Mouse (Mus musculus) NIH3T3 (cell line): ENCODE measurements around the gene Fam110a.

ENCODE experiments used
- DNase-seq: peaks from one replicate; pipeline ENCODE4 v3.0.0-alpha.2; 2012; ENCODE audit warnings: low read depth

Fam110a gene

DNA sequence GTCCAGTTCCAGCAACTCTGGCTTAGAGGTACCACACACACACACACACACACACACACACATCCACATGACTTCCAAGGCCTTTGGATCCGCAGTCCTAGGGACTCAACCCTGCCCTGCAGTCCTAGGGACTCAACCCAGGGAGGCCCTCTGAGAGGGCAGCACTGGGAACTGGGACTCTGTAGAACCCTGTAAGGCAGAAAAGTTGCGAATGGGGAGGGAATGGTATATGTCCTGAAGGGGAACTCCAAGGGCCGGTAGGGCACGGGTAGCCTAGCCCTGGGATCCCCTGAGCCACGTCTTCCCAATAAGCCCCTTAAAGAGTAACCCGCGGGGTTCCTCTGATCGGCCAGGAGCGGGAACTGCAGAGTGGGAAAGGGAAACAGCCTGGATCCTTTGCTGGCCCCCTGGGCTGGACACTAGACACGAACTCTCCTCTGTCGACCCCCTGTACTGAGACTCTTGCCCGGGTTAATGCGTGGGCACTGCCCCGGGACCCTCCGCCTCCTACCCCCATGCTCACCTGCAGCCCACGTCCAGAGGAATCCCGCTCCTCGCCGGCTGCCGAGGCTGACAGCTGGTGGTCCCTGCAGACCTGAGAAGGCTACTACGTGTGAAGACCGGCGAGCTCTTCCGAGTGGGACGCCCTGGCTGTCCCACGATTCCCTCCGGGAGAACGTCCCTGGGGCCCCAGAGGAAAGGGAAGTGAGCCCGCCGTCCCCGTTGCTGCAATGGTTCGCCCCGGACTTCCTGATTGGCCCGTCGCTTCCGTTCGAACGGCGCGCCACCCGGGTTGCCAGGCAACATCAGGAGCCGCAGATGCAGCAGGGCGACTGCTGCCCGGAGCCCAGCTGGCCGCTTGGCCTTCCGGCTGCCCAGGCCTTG lies at the start of gene Fam110a:
TSS of gene Fam110a (minus strand) at position 750 of the 885 bp plus-strand sequence.
- DNase-seq, result peak; percentile 95

DNA sequence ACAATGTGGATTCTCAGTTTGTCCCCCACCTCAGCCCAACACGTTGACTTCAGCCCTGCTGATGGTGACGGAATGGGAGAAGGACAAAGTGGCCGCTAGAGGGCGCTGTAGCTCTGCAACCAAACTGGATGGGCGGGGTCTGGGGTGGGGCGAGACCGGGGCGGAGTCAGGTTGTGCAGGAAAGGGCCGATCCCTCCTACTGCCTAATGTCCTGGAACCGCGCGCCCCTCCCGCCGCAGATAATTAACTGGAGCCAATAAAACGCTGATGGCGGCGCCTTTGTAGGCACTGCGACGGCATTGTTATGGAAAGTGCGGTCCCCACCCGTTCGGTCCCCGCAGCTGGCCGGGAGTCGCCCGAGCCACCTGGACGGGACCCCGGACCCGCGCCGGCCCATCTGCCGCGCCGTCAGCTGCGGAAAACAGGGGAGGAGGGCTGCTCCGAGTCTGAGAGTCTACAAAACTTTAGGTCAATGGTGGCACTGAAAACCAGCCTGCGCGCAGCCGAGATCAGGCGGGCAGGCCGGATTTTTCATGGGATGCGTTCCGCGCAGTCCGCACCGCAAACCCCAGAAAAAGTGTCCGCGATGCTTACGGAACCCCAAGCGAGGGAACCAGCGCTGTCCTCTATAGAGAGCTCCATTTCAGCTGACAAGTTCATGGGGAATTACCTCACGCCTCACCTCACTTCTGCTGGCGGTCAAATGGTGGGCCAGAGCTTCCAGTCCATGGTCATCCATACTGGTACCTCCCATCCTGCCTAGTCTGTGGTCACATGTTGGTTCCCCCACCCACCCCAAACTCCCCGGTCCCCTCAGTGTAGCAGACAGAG lies 49.4 kb upstream of the Fam110a start:
- peak; percentile 90 for DNase-seq

DNA sequence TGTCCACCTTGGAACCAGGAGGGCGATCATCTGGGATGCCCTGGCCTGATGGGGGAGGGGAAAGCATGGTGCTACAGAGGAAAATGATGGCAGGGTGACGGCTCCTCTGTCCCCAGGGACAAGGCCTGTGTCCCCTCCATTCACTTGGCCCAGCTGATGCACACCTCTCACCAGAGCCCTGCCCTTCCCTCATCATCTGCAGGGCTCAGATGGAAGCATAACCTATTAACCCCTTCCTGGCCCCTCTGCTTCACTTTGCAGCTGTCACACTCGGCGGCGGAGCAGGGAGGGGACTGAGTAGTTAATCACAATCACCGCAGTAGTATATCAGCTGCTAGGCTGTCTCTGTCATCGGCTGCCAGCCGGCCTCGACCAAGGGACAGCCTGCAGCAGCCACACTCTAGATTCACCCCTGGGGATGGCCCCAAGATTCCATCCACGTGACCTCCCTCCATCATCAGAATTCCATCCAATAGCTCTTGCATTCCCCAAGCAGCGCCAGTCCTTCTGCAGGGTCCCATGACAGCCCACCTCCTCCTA lies 44.9 kb upstream of the Fam110a start:
- DNase-seq, result no peak

DNA sequence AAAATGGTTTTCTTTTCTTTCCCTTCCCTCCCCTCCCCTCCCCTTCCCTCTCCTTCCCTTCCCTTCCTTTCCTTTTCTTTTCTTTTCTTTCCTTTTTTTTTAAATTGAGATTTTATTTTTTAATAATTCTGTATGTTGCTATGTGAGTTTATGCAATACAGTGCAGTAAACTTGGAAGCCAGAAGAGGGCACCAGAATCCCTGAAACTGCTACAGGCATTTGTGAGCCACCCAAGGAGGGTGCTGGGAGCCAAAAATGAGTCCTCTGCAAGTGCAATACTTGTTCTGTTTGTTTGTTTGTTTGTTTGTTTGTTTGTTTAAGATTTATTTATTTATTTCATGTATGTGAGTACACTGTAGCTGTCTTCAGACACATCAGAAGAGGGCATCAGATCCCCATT lies 42.0 kb upstream of the Fam110a start:
- DNase-seq, result peak; percentile 28

DNA sequence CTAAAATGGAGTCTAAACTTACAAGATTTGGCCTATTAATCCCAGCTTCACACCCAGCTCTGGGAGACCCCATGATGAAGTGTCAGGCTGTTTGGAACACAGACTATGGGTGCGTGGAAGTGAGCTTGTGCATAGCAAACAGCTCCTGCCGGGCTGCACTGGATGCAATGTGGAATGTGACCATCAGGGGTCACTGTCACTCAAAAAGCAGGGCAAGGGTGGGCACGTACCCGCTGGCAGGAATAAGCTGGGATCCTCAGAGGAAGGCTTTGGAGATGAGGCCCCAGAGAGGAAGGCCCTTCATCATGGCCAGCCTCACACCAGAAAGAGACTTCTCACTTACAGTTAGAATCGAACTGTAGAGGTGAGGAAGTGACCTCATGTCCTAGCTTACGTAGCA lies 40.2 kb upstream of the Fam110a start:
- DNase-seq, result peak; percentile 46

DNA sequence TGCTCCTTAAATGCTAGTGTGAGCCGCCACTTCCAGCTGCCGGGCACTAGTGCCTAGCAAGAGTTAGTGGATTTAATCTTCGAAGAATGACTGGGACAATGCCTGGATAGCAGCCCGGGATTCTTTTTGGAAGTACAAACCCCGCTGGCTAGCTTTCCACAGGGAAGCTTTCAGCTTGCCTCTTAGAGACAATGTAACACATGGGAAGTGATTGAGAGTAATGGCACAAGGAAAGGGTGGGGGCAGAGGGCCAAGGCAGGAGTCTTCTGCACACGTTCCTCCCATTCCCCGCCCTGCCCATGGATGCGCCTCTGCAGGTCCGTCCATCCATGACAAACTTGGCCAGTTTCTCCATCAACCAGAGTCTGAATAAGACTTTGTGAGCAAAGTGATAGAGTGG lies 36.6 kb upstream of the Fam110a start:
- DNase-seq, result no peak

DNA sequence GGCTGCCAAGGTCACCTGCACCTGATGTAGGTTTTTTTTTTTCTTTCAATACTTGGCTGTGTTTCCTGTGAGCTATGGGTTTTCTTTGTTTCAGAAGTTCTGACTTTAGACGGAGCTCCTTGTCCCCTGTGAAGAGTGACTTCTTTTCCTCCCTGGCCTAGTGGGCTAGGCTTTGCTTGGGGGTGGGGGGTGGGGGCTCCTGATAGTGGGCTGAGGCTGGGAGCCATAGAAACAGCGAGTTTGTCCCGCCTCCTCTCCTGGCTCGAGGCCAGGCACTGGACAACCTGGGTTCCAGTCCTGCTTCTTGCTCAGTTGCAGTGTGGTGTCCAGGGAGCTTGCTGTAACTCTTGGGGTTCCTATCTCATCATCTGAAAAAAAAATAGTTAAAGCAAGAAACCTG lies 36.0 kb upstream of the Fam110a start:
- DNase-seq, result no peak

DNA sequence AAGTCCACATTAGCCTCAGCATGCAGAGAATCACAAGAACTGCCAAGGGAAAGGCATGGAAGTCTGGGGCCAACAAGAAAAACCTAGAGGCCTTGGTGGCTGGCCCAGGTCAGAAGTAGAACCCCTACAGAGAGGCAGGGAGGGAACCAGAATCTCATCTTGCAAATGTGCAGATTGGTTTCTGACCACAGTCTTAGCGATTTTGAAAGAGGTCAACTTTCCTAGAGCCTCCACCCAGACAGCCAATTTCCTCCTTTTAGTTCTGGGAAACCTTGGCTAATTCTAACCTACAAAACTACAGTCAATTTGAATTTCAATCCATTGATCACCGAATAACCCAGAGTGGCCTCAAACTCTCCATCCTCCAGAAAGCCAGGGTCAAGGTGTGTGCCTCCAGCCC lies 32.7 kb upstream of the Fam110a start:
- DNase-seq, result no peak

DNA sequence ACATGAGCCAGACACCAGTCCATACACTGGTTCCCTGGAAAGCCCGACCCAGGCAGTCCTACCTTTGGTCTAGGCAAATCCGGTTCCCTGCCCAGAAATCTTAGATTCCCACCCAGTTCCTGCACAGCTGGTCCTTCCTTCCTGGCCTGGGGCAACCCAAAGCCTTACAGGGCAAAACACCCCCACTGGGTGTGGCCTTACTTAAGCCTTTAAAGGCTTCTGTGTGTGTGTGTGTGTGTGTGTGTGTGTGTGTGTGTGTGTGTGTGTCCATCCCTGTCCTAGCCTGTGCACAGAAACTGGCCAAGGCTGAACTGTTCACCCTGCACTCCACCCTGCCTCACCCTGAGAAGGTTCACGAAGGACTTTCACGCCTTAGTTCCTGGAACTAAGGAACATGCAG lies 32.2 kb upstream of the Fam110a start:
- DNase-seq, result no peak

DNA sequence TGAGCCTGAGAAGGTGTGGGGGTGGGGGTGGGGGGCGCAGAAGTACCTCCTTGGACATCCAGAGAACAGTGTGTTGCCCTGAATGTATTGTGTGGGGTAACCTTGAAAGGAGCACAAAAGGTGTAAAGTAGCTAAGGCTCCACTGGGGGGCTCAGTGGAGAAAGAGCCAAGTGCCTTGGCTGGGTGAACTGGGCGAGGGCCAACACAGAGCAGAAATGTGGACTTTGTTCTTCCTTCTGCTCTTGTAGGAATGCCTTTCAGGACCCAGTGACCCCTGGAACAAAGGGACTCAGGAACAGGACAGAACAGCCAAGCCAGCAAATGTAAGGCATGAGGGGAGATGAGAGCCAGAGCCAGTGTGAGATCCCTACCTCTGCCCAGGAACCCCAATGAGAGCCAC lies 31.7 kb upstream of the Fam110a start:
- DNase-seq, result peak; percentile 53

DNA sequence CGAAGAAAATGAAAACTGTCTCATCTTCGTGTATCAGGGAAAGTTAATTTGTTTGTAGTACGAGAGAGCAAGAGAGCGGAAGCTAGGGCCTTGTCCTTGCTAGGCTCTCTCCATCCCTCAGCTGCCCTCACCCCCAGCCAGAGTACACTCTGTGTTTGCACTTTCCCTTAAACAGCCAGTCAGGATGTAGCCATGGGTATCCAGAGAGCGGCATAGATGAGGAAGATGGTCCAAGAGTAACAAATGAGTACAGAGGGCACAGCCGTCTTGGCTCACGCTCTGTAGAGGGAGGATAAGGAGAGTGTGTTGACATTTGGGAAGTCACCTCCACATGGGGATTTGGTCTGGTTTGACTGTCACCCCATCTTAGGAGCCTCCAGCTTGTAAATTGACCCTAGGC lies 30.6 kb upstream of the Fam110a start:
- no peak for DNase-seq

DNA sequence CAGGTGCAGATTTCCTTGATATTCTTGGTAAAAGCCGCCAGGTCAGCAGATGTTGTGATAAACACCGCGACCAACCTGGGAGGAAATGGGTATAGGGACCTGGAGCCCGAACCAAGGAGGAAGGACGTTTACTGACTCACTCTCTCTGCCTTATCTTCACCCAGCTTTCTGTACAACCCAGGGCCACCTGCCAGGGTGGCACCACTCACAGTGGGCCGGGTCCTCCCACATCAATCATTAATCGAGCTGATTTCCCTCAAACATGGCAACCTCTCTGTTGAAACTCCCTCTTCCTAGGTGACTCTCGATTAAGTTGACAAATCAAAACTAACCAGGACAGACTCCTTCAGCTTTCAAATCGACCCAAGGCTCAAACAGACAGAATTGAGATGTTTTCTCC lies 30.2 kb upstream of the Fam110a start:
- DNase-seq, result no peak

DNA sequence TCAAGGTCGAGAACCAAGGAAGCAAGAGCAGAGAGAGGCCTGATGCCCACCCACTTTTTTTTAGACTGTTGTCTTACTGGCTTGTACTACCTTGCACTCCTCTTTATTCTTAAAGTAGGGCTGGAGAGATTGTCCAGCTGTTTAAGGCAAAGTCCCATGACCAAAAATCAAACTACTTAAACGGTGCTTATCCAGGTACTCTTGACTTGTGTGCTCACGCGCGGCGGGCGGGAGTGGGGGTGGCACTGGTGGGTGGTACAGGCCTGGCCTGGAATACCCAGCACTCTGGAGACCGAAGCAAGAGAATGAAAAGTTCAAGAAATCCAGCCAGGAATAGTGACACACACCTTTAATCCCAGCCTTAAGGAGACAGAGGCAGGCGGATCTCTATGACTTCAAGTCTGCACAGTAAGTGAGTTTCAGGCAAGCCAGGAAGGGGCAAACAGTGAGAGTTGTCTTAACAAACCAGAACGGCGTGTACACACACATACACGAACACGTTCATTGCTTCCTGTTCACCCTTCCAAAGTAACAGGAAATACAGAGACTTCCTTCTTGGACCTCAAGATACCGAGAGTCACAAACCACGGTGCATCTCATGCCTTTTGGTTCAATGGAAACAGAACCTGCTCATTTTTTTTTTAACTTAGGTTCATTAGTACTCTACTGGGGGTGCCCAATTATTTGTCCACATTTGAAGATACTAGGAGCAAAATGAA lies 29.2 kb upstream of the Fam110a start:
- DNase-seq, result no peak

DNA sequence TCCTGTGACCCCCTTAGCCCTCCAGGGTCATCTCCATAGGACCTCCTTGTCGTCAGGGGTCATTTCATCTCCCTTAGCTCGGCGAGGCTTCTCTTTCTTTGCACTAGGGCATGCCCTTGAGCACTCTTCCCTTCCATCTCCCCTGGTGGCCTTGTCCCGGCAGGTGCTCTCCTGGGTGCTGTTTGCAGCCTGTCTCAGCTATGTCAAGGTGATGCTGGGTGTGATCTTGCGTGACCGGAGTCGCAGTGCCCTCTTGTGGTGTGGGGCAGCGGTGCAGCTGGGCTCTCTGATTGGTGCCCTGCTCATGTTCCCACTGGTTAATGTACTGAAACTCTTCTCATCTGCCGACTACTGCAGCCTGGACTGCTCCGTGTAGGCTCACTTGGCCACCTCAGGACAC lies 27.8 kb upstream of the Fam110a start:
- peak; percentile 41 for DNase-seq

DNA sequence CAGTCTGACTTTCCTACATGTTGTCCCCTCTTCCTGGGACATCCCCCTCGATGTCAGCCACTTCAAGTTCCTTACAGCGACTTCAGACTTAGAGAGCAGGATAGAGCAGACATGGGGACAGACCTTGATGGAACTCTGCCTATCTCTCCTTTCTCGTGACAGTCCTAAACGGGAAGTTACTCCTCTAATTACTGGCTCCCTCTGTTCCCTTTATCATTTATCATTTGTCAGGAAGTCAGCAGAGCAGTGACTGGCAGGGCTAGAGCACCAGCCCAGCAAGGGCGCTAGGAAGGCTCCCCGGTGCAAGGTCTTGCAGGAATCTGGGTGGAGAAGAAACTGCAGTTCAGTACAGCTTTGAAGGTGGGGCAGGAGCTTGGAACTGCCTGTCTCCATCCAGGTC lies 22.5 kb upstream of the Fam110a start:
- DNase-seq, result no peak

DNA sequence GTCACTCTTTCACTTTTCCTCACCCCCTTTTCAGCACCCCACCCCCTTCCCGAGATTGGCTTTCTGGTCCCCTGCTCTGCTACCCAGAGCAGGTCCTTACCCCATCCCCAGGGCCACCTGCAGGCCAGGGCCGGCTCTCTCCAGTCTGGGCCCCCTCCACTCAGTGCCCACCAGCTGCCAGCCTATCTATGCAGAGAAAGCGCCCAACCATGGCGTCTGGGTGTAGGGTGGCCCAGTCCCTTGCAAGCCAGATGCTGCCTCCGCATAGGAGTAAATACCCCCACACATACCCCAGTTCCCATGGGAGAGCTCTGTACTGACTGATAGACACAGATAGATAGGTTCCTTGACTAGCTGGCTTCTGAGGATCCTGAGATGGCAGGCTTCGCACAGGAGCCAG lies 20.7 kb upstream of the Fam110a start:
- no peak for DNase-seq

DNA sequence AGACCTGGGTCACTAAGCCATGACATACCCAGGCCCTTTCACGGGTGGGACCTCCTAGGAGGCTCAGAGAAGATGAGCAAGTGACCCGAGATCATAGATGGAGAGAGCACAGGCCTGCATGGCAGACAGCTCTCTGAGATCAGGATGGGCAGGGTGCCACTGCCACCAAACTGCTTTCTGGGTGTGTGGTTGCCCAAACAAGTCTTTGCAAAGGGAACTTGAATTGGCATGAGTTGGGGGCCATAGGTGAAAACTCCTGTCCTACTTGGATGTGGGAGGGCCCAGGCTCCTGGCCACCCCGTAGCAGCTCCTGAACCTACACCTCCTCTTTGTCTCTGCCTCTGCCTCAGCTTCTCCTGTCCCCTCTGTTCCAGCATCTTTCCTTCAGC lies 20.3 kb upstream of the Fam110a start:
- DNase-seq, result no peak

DNA sequence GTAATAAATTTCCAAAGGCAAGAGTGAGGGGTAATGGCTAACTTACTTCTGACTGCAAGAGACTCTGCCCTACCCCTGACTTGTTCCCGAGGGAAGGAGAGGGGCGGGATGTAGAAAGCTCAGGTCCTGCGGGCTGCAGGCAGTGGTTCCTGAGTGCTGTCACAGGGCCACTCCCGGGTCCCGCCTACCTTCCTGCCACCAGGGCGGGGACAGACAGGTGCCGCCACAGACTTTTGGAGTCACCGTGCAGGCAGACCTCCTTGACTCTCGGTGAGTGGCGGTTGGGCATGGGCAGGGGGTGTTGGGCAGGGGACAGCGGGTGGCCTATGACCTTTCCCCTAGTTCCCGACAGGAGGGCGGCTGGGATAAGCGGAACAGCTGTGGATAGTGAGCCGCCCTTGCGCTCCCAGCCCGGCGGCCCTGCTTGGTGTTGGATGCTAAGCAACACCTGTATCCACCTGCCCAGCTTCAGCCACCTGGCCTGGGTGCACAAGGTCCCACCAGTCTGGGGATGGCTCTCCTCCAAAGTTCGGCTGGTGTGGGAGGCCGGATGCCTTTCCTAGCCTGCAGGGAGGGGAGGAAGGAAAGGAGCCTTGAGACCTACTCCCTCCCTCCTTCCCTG lies 19.8 kb upstream of the Fam110a start:
- DNase-seq, result no peak

DNA sequence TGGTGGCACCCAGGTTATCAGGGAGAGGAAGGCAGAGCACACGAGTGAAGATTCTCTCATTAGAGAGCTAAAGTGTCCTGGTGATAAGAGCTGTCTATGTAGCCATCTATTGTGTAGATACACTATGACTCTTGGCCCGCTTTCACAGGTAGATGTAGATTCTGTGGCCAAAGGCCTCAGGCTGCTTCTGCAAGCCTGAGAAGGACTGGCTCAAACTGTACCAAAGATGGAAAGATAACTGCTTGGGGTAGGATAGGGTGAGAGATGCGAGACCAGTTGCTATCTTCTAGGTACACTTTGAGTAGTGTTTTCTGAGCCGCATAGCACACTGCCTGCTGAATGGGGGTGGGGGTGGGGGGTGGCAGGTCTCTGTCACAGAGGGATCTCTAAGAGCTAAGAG lies 18.9 kb upstream of the Fam110a start:
- DNase-seq, result no peak

DNA sequence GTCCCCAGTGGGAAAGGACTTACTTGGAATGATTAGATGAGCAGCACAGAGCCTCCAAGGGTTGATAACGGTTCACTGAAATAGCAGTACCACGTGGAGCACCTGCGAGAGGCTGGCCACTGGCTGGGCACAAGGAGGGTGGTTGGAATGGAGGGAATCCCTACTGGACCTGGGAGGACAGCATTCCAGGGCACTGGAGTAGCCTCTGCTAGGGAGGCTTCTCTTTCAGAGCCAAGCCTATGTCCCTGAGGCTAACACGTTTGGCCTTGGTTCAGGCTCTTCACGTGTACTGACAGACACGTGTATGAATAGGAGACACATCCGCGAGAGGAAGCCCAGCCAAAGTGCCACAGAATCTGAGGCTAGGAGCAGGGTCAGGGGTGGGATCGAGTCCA lies 18.5 kb upstream of the Fam110a start:
- no peak for DNase-seq

DNA sequence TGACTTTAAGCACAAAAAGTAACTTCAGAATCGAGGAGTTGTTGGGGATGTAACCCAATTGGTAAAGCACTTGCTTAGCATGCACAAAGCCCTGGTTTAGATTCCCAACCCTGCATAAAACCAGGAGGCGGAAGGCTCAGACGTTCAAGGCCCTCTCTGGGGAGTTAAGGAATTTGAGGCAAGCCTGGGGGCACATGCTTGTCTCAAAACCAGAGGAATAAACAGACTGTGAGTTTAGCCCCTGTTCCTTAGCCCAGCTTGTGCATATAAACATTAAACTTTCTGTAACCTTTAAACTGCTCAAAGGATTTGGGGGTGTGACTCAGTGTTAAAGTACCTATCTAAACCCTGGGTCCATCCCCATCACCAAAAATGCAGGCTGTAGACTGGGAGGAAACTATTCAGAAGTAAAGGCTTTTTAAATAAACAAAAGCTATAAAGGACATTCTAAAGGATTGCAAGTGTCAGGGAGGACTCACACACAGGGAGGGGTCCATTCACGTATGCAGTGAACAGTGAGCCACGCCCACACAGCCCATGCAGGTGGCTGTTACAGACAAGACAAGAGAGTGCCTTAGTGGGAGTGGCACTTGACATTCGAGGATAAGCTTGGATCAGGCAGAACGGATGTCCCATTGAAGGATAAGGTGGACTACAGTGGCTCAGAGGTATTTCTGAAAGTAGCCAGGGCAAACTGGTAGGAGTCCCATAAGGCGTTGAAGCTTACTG lies 17.9 kb upstream of the Fam110a start:
- peak; percentile 41 for DNase-seq
